Mouse (Mus musculus) liver, embryonic 16.5 days (tissue): Measurements from ENCODE around the gene E2f6. TPM values are rescaled to one million over a fixed set of nuclear protein-coding genes. Genes with fewer than 3 reads are reported as not detected.

Experiments
- ATAC-seq: fragments of 200-750 bp; cut with Nextera tagmentation; 2 replicates; pipeline ENCODE4 v1.8.0; 2017; ENCODE audit warnings: low read depth, mild to moderate bottlenecking, moderate number of reproducible peaks, moderate library complexity
- H3K27ac ChIP-seq: fragments of 300-500 bp; sonication (generic); 2 replicates; pipeline ENCODE4 v1.5.1; 2014; ENCODE audit warnings: mild to moderate bottlenecking, low read length
- H3K27me3 ChIP-seq: fragments of 300-500 bp; sonication (generic); 2 replicates; pipeline ENCODE4 v1.6.1; 2014; ENCODE audit warnings: low read depth, low read length, mixed read lengths; ENCODE audit not compliant: control insufficient read depth, insufficient read depth
- H3K36me3 ChIP-seq: fragments of 300-500 bp; sonication (generic); 2 replicates; pipeline ENCODE4 v1.6.1; 2014; ENCODE audit warnings: mild to moderate bottlenecking; ENCODE audit not compliant: control insufficient read depth, insufficient read depth
- H3K4me1 ChIP-seq: fragments of 300-500 bp; sonication (generic); 2 replicates; pipeline ENCODE4 v1.6.1; 2014; ENCODE audit warnings: low read depth, low read length, mixed read lengths; ENCODE audit not compliant: control insufficient read depth
- H3K4me2 ChIP-seq: fragments of 300-500 bp; sonication (generic); 2 replicates; pipeline ENCODE4 v1.6.1; 2014; ENCODE audit warnings: low read depth, low read length, mixed read lengths
- H3K4me3 ChIP-seq: fragments of 300-500 bp; sonication (generic); 2 replicates; pipeline ENCODE4 v1.5.1; 2014; ENCODE audit warnings: low read depth, mild to moderate bottlenecking, low read length
- H3K9ac ChIP-seq: fragments of 300-500 bp; sonication (generic); 2 replicates; pipeline ENCODE4 v1.6.1; 2014; ENCODE audit warnings: low read depth, low read length
- H3K9me3 ChIP-seq: fragments of 300-500 bp; sonication (generic); replicated peaks from 2 replicates; pipeline ENCODE4 v1.6.1; 2016; ENCODE audit warnings: low read length; ENCODE audit not compliant: control insufficient read depth
- WGBS: fragments of 180-500 bp; shearing (Covaris S2); extraction: QIAGEN DNeasy Blood & Tissue Kit; methylation state at CpG from one replicate; pipeline ENCODE4 v1.1.7; 2014; ENCODE audit not compliant: insufficient replicate concordance; 5-methylcytosine and 5-hydroxymethylcytosine counted together
- microRNA-seq: library from miRNA; unstranded; fragments of <30 nt; microRNA quantifications from one replicate; pipeline ENCODE4, GENCODE M21; 2016
- polyA plus RNA-seq: library from polyadenylated mRNA; unstranded; fragments of >200 nt; fragmentation: Nextera tagmentation; extraction: Ambion mirVana; gene quantifications from 2 replicates; pipeline ENCODE4 v1.2.1, GENCODE M21; 2015

E2f6 gene
- polyA plus RNA-seq, 1 experiment from 2014 or later, result 13.8 TPM

DNA sequence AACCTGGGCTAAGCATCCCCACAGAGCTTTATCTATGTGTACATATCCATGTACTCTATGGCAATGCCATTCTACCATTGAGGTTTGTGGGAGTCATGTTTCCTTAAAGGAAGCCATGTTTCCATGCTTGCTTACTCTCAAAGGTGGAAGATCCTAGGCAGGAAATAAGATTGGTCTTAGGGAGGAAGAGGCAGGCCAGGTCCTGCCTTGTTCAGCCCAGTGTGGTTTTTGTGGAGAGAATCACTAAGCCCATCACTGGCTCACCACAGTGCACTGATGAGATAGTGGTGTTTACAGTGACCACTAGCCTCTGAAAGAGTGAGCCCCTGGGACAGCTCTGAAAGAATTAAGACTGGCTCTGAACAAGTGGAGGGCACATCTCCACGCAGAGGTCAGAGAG is 68.6 kb downstream of the E2f6 start:
- 29% methylated on average over 1 of the region's 1 CpGs for whole genome bisulfite sequencing
- no peak for ATAC-seq
- H3K9me3 ChIP-seq, result no peaks in the 10 kb centered on the region
- H3K27ac ChIP-seq, result no peak overlapping the region
- H3K9ac ChIP-seq, result no peak overlapping the region
- H3K4me3 ChIP-seq, result no peak overlapping the region
- no peaks in the 10 kb centered on the region for H3K27me3 ChIP-seq
- peaks cover 23% of the 10 kb centered on the region for H3K4me1 ChIP-seq
- H3K36me3 ChIP-seq, result no peaks in the 10 kb centered on the region
- H3K4me2 ChIP-seq, result no peak overlapping the region

DNA sequence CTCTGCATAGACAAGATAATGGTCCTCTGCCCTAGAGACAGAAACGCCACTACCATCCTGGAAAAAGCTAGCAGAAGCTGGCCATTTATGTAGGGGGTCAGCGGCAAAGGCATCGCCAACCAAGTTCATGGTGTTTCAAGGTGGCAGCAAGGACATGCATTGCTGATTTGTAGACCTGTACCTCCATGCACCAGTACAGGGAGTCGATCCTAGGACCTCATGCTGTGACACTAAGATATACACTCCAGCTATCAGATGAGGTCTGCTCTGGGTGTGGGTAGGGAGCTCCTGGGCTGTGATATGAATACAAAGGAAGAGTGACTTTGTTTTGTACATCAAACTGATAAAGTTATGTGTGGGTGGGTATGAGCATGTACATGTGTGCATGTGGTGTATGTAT is 69.3 kb downstream of the E2f6 start:
- Histone ChIP-seq H3K27me3 (no peaks in the 10 kb centered on the region), H3K9me3 (no peaks in the 10 kb centered on the region), H3K4me1 (peaks cover 16% of the 10 kb centered on the region), H3K27ac (no peak overlapping the region), H3K4me2 (no peak overlapping the region), H3K4me3 (no peak overlapping the region), H3K9ac (no peak overlapping the region), H3K36me3 (no peaks in the 10 kb centered on the region)
- 63% methylated on average over 4 of the region's 4 CpGs for WGBS
- ATAC-seq, result 0 out of 2 replicates have a peak, but pooled peaks have one; percentile 22

DNA sequence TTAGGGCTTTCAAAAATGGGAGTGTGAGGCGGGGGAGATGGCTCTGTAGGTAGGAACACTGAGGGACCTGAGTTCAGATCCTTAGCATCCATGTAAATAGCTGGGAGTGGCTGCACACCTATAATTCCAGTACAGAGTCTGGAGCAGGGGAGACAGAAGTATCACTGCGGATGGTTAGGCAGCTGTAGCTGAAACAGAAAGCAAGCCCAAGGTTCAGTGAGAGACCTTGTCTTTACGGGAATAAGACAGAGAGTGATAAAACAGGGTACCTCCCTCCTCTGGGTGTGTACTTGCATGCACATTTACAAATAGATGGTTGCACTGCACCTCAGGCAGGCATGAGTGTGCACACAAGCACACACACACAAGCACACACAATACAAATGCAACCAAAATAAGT is 71.7 kb downstream of the E2f6 start:
- H3K4me3 ChIP-seq, result no peak overlapping the region
- H3K36me3 ChIP-seq, result no peaks in the 10 kb centered on the region
- no peak overlapping the region for H3K27ac ChIP-seq
- H3K9ac ChIP-seq, result no peak overlapping the region
- H3K4me1 ChIP-seq, result peaks cover under 1% of the 10 kb centered on the region; the same call in 1 of the 2 replicates
- ATAC-seq, result no peak
- 53% methylated on average over 3 of the region's 3 CpGs for WGBS
- H3K27me3 ChIP-seq, result no peaks in the 10 kb centered on the region
- no peaks in the 10 kb centered on the region for H3K9me3 ChIP-seq
- H3K4me2 ChIP-seq, result no peak overlapping the region

DNA sequence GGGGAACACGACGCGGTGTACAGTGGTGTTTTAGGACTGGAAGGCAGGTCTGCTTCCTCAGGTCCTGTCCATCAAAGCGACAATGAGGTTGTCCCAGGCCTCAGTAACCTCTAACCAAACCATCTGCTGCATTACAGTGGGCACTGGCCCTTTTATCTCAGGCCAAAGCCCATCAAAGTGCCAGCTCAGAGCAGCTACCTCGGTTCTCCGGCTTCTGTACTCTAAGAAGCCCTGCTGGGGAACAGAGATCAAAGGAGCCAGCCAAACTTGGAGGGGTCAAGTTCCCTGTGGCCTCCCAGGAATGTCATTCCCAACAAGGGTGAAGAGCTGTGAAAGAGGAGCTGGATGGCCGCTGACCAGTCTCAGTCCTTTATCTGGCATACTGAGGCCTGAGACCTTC is 72.3 kb downstream of the E2f6 start:
- Histone ChIP-seq H3K27ac (no peak overlapping the region), H3K9ac (no peak overlapping the region), H3K36me3 (no peaks in the 10 kb centered on the region), H3K9me3 (no peaks in the 10 kb centered on the region), H3K27me3 (no peaks in the 10 kb centered on the region), H3K4me3 (no peak overlapping the region), H3K4me2 (no peak overlapping the region), H3K4me1 (no peaks in the 10 kb centered on the region)
- 70% methylated on average over 7 of the region's 7 CpGs for WGBS
- ATAC-seq, result no peak

DNA sequence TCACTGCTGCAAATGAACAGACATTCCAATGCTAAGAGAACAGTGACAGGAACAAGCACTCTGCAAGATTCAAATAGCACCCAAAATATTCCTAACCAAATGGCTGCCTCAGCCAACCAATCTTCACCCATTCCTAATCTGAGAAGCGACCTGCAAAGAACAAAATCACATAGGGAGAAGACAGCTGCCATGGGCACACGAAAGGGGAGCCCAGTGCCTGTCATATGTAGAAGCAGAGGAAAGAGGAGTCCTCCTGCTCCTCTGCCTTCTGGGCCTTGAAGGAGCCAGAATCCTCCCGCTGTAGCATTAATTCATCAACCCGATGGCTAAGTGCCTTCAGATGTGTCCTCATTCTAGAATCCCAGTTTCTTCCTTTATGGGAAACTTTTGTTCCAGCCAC is 73.8 kb downstream of the E2f6 start:
- 63% methylated on average over 4 of the region's 4 CpGs for WGBS
- H3K4me2 ChIP-seq, result no peak overlapping the region

DNA sequence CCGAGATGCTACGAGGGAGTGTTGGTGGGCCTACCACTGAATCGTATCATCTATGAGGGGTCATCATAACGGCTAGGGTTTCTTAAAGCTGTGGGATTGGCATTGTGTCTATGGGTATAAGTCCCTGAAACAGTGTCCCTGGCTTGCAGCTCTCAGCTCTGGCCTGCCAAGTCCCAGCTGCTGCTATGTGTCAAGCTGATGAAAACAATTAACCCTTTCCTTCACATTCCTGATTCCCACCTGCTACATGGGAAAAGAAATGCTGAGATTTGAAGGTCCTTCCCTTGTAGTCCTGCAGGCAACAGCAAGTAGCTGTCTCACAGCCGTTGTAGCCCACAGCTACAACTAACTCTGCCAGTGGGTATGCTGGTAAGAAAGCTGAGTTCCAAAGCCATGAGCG is 75.6 kb downstream of the E2f6 start:
- Histone ChIP-seq H3K9ac (no peak overlapping the region), H3K27me3 (no peaks in the 10 kb centered on the region), H3K36me3 (no peaks in the 10 kb centered on the region), H3K4me3 (no peak overlapping the region), H3K27ac (no peak overlapping the region), H3K4me2 (no peak overlapping the region), H3K9me3 (no peaks in the 10 kb centered on the region), H3K4me1 (no peaks in the 10 kb centered on the region)
- WGBS, result 64% methylated on average over 6 of the region's 6 CpGs
- no peak for ATAC-seq

More for the DNA sequence above, 73.8 kb downstream of the E2f6 start:
- Histone ChIP-seq H3K27me3 (no peaks in the 10 kb centered on the region), H3K36me3 (no peaks in the 10 kb centered on the region), H3K27ac (no peak overlapping the region), H3K9ac (no peak overlapping the region), H3K9me3 (no peaks in the 10 kb centered on the region), H3K4me3 (no peak overlapping the region), H3K4me1 (no peaks in the 10 kb centered on the region)
- ATAC-seq, result no peak

Small RNAs within 50 kb of the gene (microRNA-seq; reads per million reads assigned to microRNA genes)
- gene Gm44305, result not detected

Other genes starting within 250 kb of the E2f6 start
- 10.2 and 12.6 TPM in 2 replicates for gene Lpin1, start 200.0 kb upstream of the E2f6 start, polyA plus RNA-seq
- not detected in 2 replicates for gene Ntsr2, start 157.6 kb upstream of the E2f6 start, polyA plus RNA-seq
- 0.56 and 0.92 TPM in 2 replicates for gene Greb1, start 10.1 kb upstream of the E2f6 start, polyA plus RNA-seq
- gene Rock2, start 83.9 kb downstream of the E2f6 start, polyA plus RNA-seq, result 4.3 TPM in 2 replicates
- 4.3 and 5.9 TPM in 2 replicates for gene Pqlc3, start 189.4 kb downstream of the E2f6 start, polyA plus RNA-seq
- 0.07 TPM in 1 of 2 replicates, not detected in the other for gene 2410004P03Rik, start 200.8 kb downstream of the E2f6 start, polyA plus RNA-seq